Mouse (Mus musculus) stomach, postnatal 0 days (tissue): ENCODE results near the gene Dnah2. TPM values are rescaled to one million over a fixed set of nuclear protein-coding genes. Genes with fewer than 3 reads are reported as not detected.
"Not testable (repeated sequence)": the region's sequence is repeated elsewhere in the genome, so short reads cannot be mapped to it uniquely, and the experiment has no call there.

Experiments used
- ATAC-seq: fragments of 200-750 bp; cut with Nextera tagmentation; 2 replicates; pipeline ENCODE4 v1.8.0; 2017; ENCODE audit not compliant: low FRiP score, low TSS enrichment
- DNase-seq: peaks from one replicate; pipeline ENCODE4 v3.0.0-alpha.2; 2016; ENCODE audit warnings: low spot score
- H3K27ac ChIP-seq: fragments of 300-500 bp; sonication (generic); replicated peaks from 2 replicates; pipeline ENCODE4 v1.5.1; 2014; ENCODE audit warnings: mild to moderate bottlenecking, control low read depth
- H3K27me3 ChIP-seq: fragments of 300-500 bp; sonication (generic); 2 replicates; pipeline ENCODE4 v1.6.1; 2014; ENCODE audit warnings: low read length; ENCODE audit not compliant: control insufficient read depth, insufficient read depth
- H3K36me3 ChIP-seq: fragments of 300-500 bp; sonication (generic); 2 replicates; pipeline ENCODE4 v1.6.1; 2014; ENCODE audit warnings: low read length, mixed read lengths; ENCODE audit not compliant: control insufficient read depth, insufficient read depth
- H3K4me1 ChIP-seq: fragments of 300-500 bp; sonication (generic); replicated peaks from 2 replicates; pipeline ENCODE4 v1.6.1; 2014; ENCODE audit warnings: antibody characterized with exemption; ENCODE audit not compliant: control insufficient read depth, insufficient read depth
- H3K4me2 ChIP-seq: fragments of 300-500 bp; sonication (generic); replicated peaks from 2 replicates; pipeline ENCODE4 v1.6.1; 2014; ENCODE audit warnings: low read depth, mild to moderate bottlenecking, control low read depth, moderate library complexity
- H3K4me3 ChIP-seq: fragments of 300-500 bp; sonication (generic); 2 replicates; pipeline ENCODE4 v1.5.1; 2014; ENCODE audit warnings: low read depth, low read length, control low read depth
- H3K9ac ChIP-seq: fragments of 300-500 bp; sonication (generic); 2 replicates; pipeline ENCODE4 v1.6.1; 2014; ENCODE audit warnings: mild to moderate bottlenecking, low read length, control low read depth, mixed read lengths
- H3K9me3 ChIP-seq: fragments of 300-500 bp; sonication (generic); 2 replicates; pipeline ENCODE4 v1.6.1; 2016; ENCODE audit warnings: low read length; ENCODE audit not compliant: control insufficient read depth
- CTCF ChIP-seq: IDR thresholded peaks from 2 replicates; pipeline ENCODE4 v1.5.1; 2016; ENCODE audit warnings: antibody characterized with exemption, low read depth, mild to moderate bottlenecking, moderate library complexity
- EP300 ChIP-seq: optimal IDR thresholded peaks from 2 replicates; pipeline ENCODE3; 2016; ENCODE audit warnings: antibody characterized with exemption
- WGBS: fragments of 180-500 bp; shearing (Covaris S2); extraction: QIAGEN DNeasy Blood & Tissue Kit; methylation state at CpG from one replicate; pipeline ENCODE4 v1.1.7; 2014; 5-methylcytosine and 5-hydroxymethylcytosine counted together
- polyA plus RNA-seq: library from polyadenylated mRNA; unstranded; fragments of >200 nt; fragmentation: Nextera tagmentation; extraction: Ambion mirVana; gene quantifications from 2 replicates; pipeline ENCODE4 v1.2.1, GENCODE M21; 2015

Gene Dnah2
- polyA plus RNA-seq, 1 experiment from 2014 or later: 0.39 TPM

GRCm38 (mm10) chr11:69543598-69543997, 5.3 kb downstream of the Dnah2 start:
- no peak overlapping the region for H3K4me3 ChIP-seq
- no peak overlapping the region for H3K9ac ChIP-seq
- H3K36me3 ChIP-seq: no peaks in the 10 kb centered on the region
- WGBS: 38% methylated on average over 3 of the region's 3 CpGs
- ATAC-seq (no peak), DNase-seq (no peak)
- H3K4me2 ChIP-seq: no peak overlapping the region
- TF ChIP-seq CTCF: no peak
- TF ChIP-seq EP300: no peak
- H3K9me3 ChIP-seq: no peaks in the 10 kb centered on the region
- no peak overlapping the region for H3K27ac ChIP-seq
- no peaks in the 10 kb centered on the region for H3K4me1 ChIP-seq
- H3K27me3 ChIP-seq: no peaks in the 10 kb centered on the region

GRCm38 (mm10) chr11:69541741-69542140, 7.2 kb downstream of the Dnah2 start:
- WGBS: 81% methylated on average over 1 of the region's 3 CpGs
- H3K27me3 ChIP-seq, H3K4me1 ChIP-seq, H3K4me2 ChIP-seq, H3K9me3 ChIP-seq, H3K36me3 ChIP-seq, H3K9ac ChIP-seq, ATAC-seq, DNase-seq, H3K27ac ChIP-seq, H3K4me3 ChIP-seq: not testable (repeated sequence)

- H3K9me3 ChIP-seq: no peaks in the 10 kb centered on the region
- H3K27me3 ChIP-seq: no peaks in the 10 kb centered on the region
- no peak overlapping the region for H3K27ac ChIP-seq
- no peak overlapping the region for H3K4me2 ChIP-seq
- H3K4me3 ChIP-seq: no peak overlapping the region
- DNase-seq (no peak), ATAC-seq (no peak)
- no peaks in the 10 kb centered on the region for H3K36me3 ChIP-seq
- no peaks in the 10 kb centered on the region for H3K4me1 ChIP-seq
- TF ChIP-seq CTCF (no peak), EP300 (no peak)
- H3K9ac ChIP-seq: no peak overlapping the region
- WGBS: 90% methylated on average over 2 of the region's 2 CpGs
These were observed 8.2 kb downstream of the Dnah2 start for GRCm38 (mm10) chr11:69540700-69541099.

GRCm38 (mm10) chr11:69534990-69535389, 13.9 kb downstream of the Dnah2 start:
- Histone ChIP-seq H3K4me1 (no peaks in the 10 kb centered on the region), H3K9me3 (no peaks in the 10 kb centered on the region), H3K4me2 (no peak overlapping the region), H3K4me3 (no peak overlapping the region), H3K27ac (no peak overlapping the region), H3K36me3 (no peaks in the 10 kb centered on the region), H3K9ac (no peak overlapping the region), H3K27me3 (no peaks in the 10 kb centered on the region)
- ATAC-seq (no peak), DNase-seq (no peak)
- TF ChIP-seq EP300: no peak
- peak; percentile 54 for TF ChIP-seq CTCF
- 64% methylated on average over 1 of the region's 1 CpGs for WGBS

GRCm38 (mm10) chr11:69532480-69533150, 16.3 kb downstream of the Dnah2 start:
- ATAC-seq (no peak), DNase-seq (no peak)
- Histone ChIP-seq H3K4me3 (no peak overlapping the region), H3K4me2 (no peak overlapping the region), H3K36me3 (no peaks in the 10 kb centered on the region), H3K9ac (no peak overlapping the region), H3K27me3 (no peaks in the 10 kb centered on the region), H3K9me3 (no peaks in the 10 kb centered on the region), H3K4me1 (no peaks in the 10 kb centered on the region), H3K27ac (no peak overlapping the region)
- WGBS: 76% methylated on average over 7 of the region's 7 CpGs
- TF ChIP-seq CTCF (0 out of 2 replicates have a peak, but pooled peaks have one; percentile 10), EP300 (no peak)

GRCm38 (mm10) chr11:69530755-69531154, 18.2 kb downstream of the Dnah2 start:
- not testable (repeated sequence) for H3K9me3 ChIP-seq, H3K36me3 ChIP-seq, H3K27me3 ChIP-seq, H3K9ac ChIP-seq, ATAC-seq, H3K27ac ChIP-seq, H3K4me3 ChIP-seq, H3K4me1 ChIP-seq, H3K4me2 ChIP-seq, DNase-seq
- peak; percentile 46 for TF ChIP-seq CTCF
- 91% methylated on average over 6 of the region's 6 CpGs for WGBS
